Mouse (Mus musculus) lung, adult 2 months (tissue): ENCODE data around the gene Lrcol1.

Experiments used
- CTCF ChIP-seq: fragments of 200-500 bp; IDR thresholded peaks from 2 replicates; pipeline ENCODE4 v1.5.1; 2011; ENCODE audit warnings: mild to moderate bottlenecking, low read length, control low read depth; ENCODE audit not compliant: insufficient read depth
- POLR2A ChIP-seq: fragments of 200-500 bp; IDR thresholded peaks from 2 replicates; pipeline ENCODE4 v1.6.1; 2011; ENCODE audit warnings: low read depth, mild to moderate bottlenecking, control low read depth, low read length, borderline replicate concordance; ENCODE audit errors: extremely low read depth

- TF ChIP-seq CTCF (no peak), POLR2A (no peak)
These were observed 42.1 kb downstream of the Lrcol1 start for GRCm38 (mm10) chr5:110386371-110387330.
